Mouse (Mus musculus) yolk sac, embryonic 10.5 days (tissue): Measurements from ENCODE around the gene Olfr170.
"Not testable (repeated sequence)": the region's sequence is repeated elsewhere in the genome, so short reads cannot be mapped to it uniquely, and the experiment has no call there.

Experiments
- DNase-seq: peaks from one replicate; pipeline ENCODE4 v3.0.0-alpha.2; 2017; ENCODE audit warnings: low spot score

The Olfr170 gene

DNA sequence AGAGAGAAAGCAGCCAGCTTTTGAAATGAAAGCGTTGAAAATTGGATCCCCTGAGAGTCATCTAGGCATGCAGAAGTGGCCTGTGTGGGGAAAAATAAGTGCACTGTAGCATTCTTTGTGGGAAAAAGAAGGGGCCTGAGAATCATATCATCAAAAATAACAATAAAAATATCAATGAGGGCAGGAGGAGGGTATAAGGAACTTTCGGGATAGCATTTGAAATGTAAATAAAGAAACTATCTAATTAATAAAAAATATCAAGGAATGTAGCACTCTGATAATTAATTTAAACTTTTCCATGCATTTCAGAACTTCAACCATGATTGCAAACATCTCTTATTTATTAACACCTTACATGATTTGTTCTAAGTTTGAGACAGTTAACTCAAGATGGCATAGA lies at the start of gene Olfr170:
Gene Olfr170 (minus strand): TSS at position 101 of the 400 bp plus-strand sequence.
- DNase-seq: not testable (repeated sequence)

GRCm38 (mm10) chr16:19629816-19630215 lies 18.1 kb upstream of the Olfr170 start, which contains the start of gene Olfr171:
Olfr171 (minus strand) TSS chr16:19629916.
- DNase-seq: no peak

DNA sequence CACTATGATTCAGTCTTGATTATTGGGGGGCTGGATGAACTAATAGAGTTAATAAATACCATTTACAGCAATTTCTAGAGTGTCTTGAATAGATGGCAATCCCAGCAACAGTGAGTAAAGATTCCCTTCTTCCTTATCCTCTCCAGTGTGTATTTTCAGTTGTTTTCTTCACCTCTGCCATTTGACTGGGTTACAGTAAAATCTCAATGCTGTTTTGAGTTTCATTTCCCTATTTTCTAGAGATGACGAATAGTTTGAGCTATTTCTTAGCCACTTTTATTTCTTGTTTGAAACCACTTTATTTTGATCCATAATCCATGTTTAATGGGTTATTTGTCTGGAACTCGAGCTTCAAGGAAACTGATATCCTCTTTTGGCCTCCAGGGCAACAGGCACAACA lies 8.5 kb downstream of the Olfr170 start:
- no peak for DNase-seq

DNA sequence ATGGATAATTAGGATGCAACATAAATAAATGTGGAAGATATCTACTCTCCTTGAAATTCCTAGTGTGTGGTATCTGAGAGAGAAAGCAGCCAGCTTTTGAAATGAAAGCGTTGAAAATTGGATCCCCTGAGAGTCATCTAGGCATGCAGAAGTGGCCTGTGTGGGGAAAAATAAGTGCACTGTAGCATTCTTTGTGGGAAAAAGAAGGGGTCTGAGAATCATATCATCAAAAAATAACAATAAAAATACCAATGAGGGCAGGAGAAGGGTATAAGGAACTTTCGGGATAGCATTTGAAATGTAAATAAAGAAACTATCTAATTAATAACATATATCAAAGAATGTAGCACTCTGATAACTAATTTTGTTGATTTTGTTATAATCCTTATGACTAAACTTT lies 40.0 kb downstream of the Olfr170 start, which contains the start of gene Olfr169:
Gene Olfr169 (minus strand): TSS at position 101 of the 400 bp plus-strand sequence.
- not testable (repeated sequence) for DNase-seq
